Mouse (Mus musculus) MEL-GATA-1-ER (cell line): ENCODE measurements at regions not wholly inside any gene's neighbourhood (a gene's known extent, or its start where the extent isn't known, plus 50 kb on each side); places are given as distances from the start of the nearest gene placed in this dataset.

Experiments
- DNase-seq: peaks from one replicate; pipeline ENCODE4 v3.0.0-alpha.2; 2012; ENCODE audit warnings: low read depth; ENCODE audit errors: extremely low read depth

GRCm38 (mm10) chr1:136717830-136718517 lies 93.3 kb downstream of the Zfp281 start:
- no peak for DNase-seq

- no peak for DNase-seq
These were observed 99.2 kb downstream of the Zfp281 start for GRCm38 (mm10) chr1:136723839-136724443.

GRCm38 (mm10) chr1:136725242-136725641 lies 100.5 kb downstream of the Zfp281 start:
- no peak for DNase-seq

GRCm38 (mm10) chr1:136726145-136726935 lies 101.6 kb downstream of the Zfp281 start:
- no peak for DNase-seq

- no peak for DNase-seq
These were observed 103.3 kb downstream of the Zfp281 start for GRCm38 (mm10) chr1:136727868-136728631.

GRCm38 (mm10) chr1:136728632-136728944 lies 103.9 kb downstream of the Zfp281 start:
- no peak for DNase-seq

- no peak for DNase-seq
These were observed 105.9 kb downstream of the Zfp281 start for GRCm38 (mm10) chr1:136730638-136731037.

GRCm38 (mm10) chr1:136738030-136738429 lies 113.3 kb downstream of the Zfp281 start:
- DNase-seq = no peak

GRCm38 (mm10) chr1:136739486-136739885 lies 114.8 kb downstream of the Zfp281 start:
- no peak for DNase-seq

- DNase-seq = no peak
These were observed 116.4 kb downstream of the Zfp281 start for GRCm38 (mm10) chr1:136741061-136741460.

GRCm38 (mm10) chr1:136749188-136749587 lies 124.5 kb downstream of the Zfp281 start:
- DNase-seq = no peak

GRCm38 (mm10) chr1:136751464-136752191 lies 126.9 kb downstream of the Zfp281 start:
- DNase-seq = no peak

- no peak for DNase-seq
These were observed 129.6 kb downstream of the Zfp281 start for GRCm38 (mm10) chr1:136754286-136754685.

GRCm38 (mm10) chr1:136758730-136759129 lies 134.0 kb downstream of the Zfp281 start:
- peak; percentile 8 for DNase-seq

GRCm38 (mm10) chr1:136759164-136759563 lies 134.5 kb downstream of the Zfp281 start:
- DNase-seq = peak; percentile 6

- DNase-seq = no peak
These were observed 136.8 kb downstream of the Zfp281 start for GRCm38 (mm10) chr1:136761467-136761866.

GRCm38 (mm10) chr1:136768969-136769401 lies 144.3 kb downstream of the Zfp281 start:
- DNase-seq = no peak

- DNase-seq = peak; percentile 12
These were observed 149.0 kb downstream of the Zfp281 start for GRCm38 (mm10) chr1:136773743-136774142.

GRCm38 (mm10) chr1:136776211-136776610 lies 151.5 kb downstream of the Zfp281 start:
- no peak for DNase-seq

GRCm38 (mm10) chr1:136777263-136777980 lies 152.7 kb downstream of the Zfp281 start:
- DNase-seq = no peak
